In the genomic region with DNA sequence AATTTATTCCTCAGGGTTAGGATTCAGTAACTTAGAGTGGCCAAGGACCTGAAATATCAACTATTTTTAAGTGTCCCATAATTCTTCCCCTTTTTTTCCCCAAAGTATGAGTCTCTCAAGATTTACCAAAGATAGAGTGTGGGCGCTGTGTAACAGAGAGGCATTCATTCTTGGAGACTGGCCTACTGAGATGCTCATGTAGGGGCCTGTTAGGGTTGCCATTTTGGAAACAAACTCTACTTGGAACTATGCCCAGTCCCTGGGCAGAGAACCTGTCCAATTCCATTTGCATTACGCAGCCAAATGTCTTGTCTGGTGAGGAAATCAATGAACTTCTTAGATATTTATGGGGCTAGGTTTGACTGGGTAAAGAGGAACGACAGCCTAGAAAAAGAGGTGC, we compare ENCODE assay signal across 17 mouse cellular contexts. TPM values are rescaled to one million over a fixed set of nuclear protein-coding genes. Genes with fewer than 3 reads are reported as not detected.
DNase-seq lines count a peak whose midpoint lies in the region; ATAC-seq and TF ChIP-seq lines count a peak whose summit lies in the region.
"Had no signal": no experiment of that assay in that cellular context is flagged by ENCODE, and none has a peak within 500 bp of the region (broad histone marks: within the 10 kb centered on the region; RNA-seq: fewer than 3 reads in every experiment).

No protein-coding gene starts in this region.

- TF ChIP-seq CTCF in gastrocnemius, adult 2 months (IDR thresholded peaks at IDR 0.05): no peak
- TF ChIP-seq CTCF in midbrain, postnatal 0 days (IDR thresholded peaks at IDR 0.05): no peak

- intact Hi-C loops in gastrocnemius, adult 2 months (cut with DNase I): no loop called here

- whole genome bisulfite sequencing in midbrain, postnatal 0 days: 74% methylated on average over 3 of the region's 3 CpGs
- WGBS in midbrain, embryonic 15.5 days: 74% methylated on average over 3 of the region's 3 CpGs
- WGBS in kidney, embryonic 16.5 days: 81% methylated on average over 3 of the region's 3 CpGs

- no peaks in the 10 kb centered on the region for H3K4me1 ChIP-seq in midbrain, postnatal 0 days (ENCODE audit: insufficient read depth, low read length)
- H3K4me1 ChIP-seq in midbrain, embryonic 15.5 days: no peaks in the 10 kb centered on the region
- H3K4me1 ChIP-seq in kidney, embryonic 16.5 days (ENCODE audit: insufficient read depth, low read length): no peaks in the 10 kb centered on the region
- H3K4me1 ChIP-seq: midbrain, embryonic 12.5 days; neural tube, embryonic 15.5 days had no signal

- H3K27ac ChIP-seq in gastrocnemius, adult 2 months: no peak overlapping the region
- no peak overlapping the region for H3K27ac ChIP-seq in midbrain, postnatal 0 days (ENCODE audit: low read depth, low read length)
- H3K27ac ChIP-seq in midbrain, embryonic 15.5 days: no peak overlapping the region
- no peak overlapping the region for H3K27ac ChIP-seq in kidney, embryonic 16.5 days (ENCODE audit: low read length)
- H3K27ac ChIP-seq: midbrain, embryonic 12.5 days; neural tube, embryonic 15.5 days had no signal

- no peaks in the 10 kb centered on the region for H3K36me3 ChIP-seq in midbrain, postnatal 0 days (ENCODE audit: insufficient read depth, low read length)
- no peaks in the 10 kb centered on the region for H3K36me3 ChIP-seq in midbrain, embryonic 15.5 days (replicated peaks)
- no peaks in the 10 kb centered on the region for H3K36me3 ChIP-seq in kidney, embryonic 16.5 days (ENCODE audit: insufficient read depth, low read length)
- H3K36me3 ChIP-seq: midbrain, embryonic 12.5 days; neural tube, embryonic 15.5 days had no signal

- DNase-seq in gastrocnemius, adult 18-20 months (ENCODE audit: low spot score): peak; percentile 38
- DNase-seq in gastrocnemius, adult 2 months: no peak
- DNase-seq in midbrain, postnatal 0 days (ENCODE audit: low spot score): peak; percentile 41
- DNase-seq in NIH3T3 (ENCODE audit: low read depth): peak; percentile 89
- peak; percentile 86 for DNase-seq in gonadal fat pad, adult 2 months (ENCODE audit: low read depth)
- DNase-seq: adrenal gland, postnatal 14 days; kidney, postnatal 25 days; thymus, adult 2 months had no signal

- no peak overlapping the region for H3K9ac ChIP-seq in midbrain, postnatal 0 days (replicated peaks; ENCODE audit: low read length, poor library complexity, severe bottlenecking)
- H3K9ac ChIP-seq in midbrain, embryonic 15.5 days: no peak overlapping the region
- no peak overlapping the region for H3K9ac ChIP-seq in kidney, embryonic 16.5 days (replicated peaks; ENCODE audit: low read length)
- H3K9ac ChIP-seq: midbrain, embryonic 12.5 days; neural tube, embryonic 15.5 days had no signal

- H3K4me3 ChIP-seq in gastrocnemius, adult 2 months: no peak overlapping the region
- no peak overlapping the region for H3K4me3 ChIP-seq in midbrain, postnatal 0 days (ENCODE audit: low read depth, low read length)
- H3K4me3 ChIP-seq in midbrain, embryonic 15.5 days: no peak overlapping the region
- H3K4me3 ChIP-seq in kidney, embryonic 16.5 days (ENCODE audit: low read length): no peak overlapping the region
- H3K4me3 ChIP-seq: midbrain, embryonic 12.5 days; neural tube, embryonic 15.5 days had no signal

- ATAC-seq in midbrain, postnatal 0 days (ENCODE audit: low FRiP score): no peak
- no peak for ATAC-seq in midbrain, embryonic 15.5 days (replicated peaks)
- ATAC-seq in kidney, embryonic 16.5 days (ENCODE audit: low FRiP score, low TSS enrichment): no peak
- ATAC-seq: intestine, postnatal 0 days had no signal

- H3K4me2 ChIP-seq in midbrain, postnatal 0 days (ENCODE audit: low read depth, low read length, poor library complexity, severe bottlenecking): no peak overlapping the region
- no peak overlapping the region for H3K4me2 ChIP-seq in midbrain, embryonic 15.5 days
- H3K4me2 ChIP-seq in kidney, embryonic 16.5 days (replicated peaks; ENCODE audit: low read depth, low read length): no peak overlapping the region
- H3K4me2 ChIP-seq: heart, embryonic 11.5 days; midbrain, embryonic 12.5 days; neural tube, embryonic 15.5 days had no signal

- no peaks in the 10 kb centered on the region for H3K9me3 ChIP-seq in midbrain, postnatal 0 days (ENCODE audit: low read length)
- no peaks in the 10 kb centered on the region for H3K9me3 ChIP-seq in midbrain, embryonic 15.5 days
- H3K9me3 ChIP-seq in kidney, embryonic 16.5 days (ENCODE audit: low read length): no peaks in the 10 kb centered on the region
- H3K9me3 ChIP-seq: midbrain, embryonic 12.5 days; neural tube, embryonic 15.5 days had no signal

- H3K27me3 ChIP-seq in midbrain, postnatal 0 days (ENCODE audit: insufficient read depth, low read length): no peaks in the 10 kb centered on the region
- no peaks in the 10 kb centered on the region for H3K27me3 ChIP-seq in midbrain, embryonic 15.5 days (replicated peaks)
- no peaks in the 10 kb centered on the region for H3K27me3 ChIP-seq in kidney, embryonic 16.5 days (ENCODE audit: insufficient read depth, low read length)
- H3K27me3 ChIP-seq: midbrain, embryonic 12.5 days; neural tube, embryonic 15.5 days had no signal

RNA-seq across cellular contexts. Expression of gene Vps4b, which starts 25.8 kb away (rescaled TPM):
- total RNA-seq in gastrocnemius, adult 18-20 months (2021): 10 to 100 TPM; 16.8 to 18.4 TPM
- 10 to 100 TPM; 18.5 to 20.2 TPM for total RNA-seq in gastrocnemius, adult 2 months (2021)
- total RNA-seq in midbrain, postnatal 0 days (2014; rRNA removed): 20.1 and 23.9 TPM in 2 replicates
- 23.1 and 23.4 TPM in 2 replicates for polyA plus RNA-seq in midbrain, postnatal 0 days (2015; fragmentation: Nextera tagmentation; extraction: Ambion mirVana)
- 30.2 and 32.1 TPM in 2 replicates for polyA plus RNA-seq in midbrain, embryonic 15.5 days (2015; fragmentation: Nextera tagmentation; extraction: Ambion mirVana)
- 14.7 and 17.1 TPM in 2 replicates for polyA plus RNA-seq in gonadal fat pad, adult 2 months (2012; rRNA removed)
- 74.1 and 79.0 TPM in 2 replicates for polyA plus RNA-seq in kidney, embryonic 16.5 days (2015; fragmentation: Nextera tagmentation; extraction: Ambion mirVana)

RNA-seq across cellular contexts. Expression of gene Serpinb5, which starts 38.7 kb away (rescaled TPM):
- total RNA-seq in gastrocnemius, adult 18-20 months (2021): not detected
- not detected for total RNA-seq in gastrocnemius, adult 2 months (2021)
- 0.71 TPM in 1 of 2 replicates, not detected in the other for total RNA-seq in midbrain, postnatal 0 days (2014; rRNA removed)
- polyA plus RNA-seq in midbrain, postnatal 0 days (2015; fragmentation: Nextera tagmentation; extraction: Ambion mirVana): 0.15 TPM in 1 of 2 replicates, not detected in the other
- 0.08 and 0.09 TPM in 2 replicates for polyA plus RNA-seq in midbrain, embryonic 15.5 days (2015; fragmentation: Nextera tagmentation; extraction: Ambion mirVana)
- 1.9 and 2.1 TPM in 2 replicates for polyA plus RNA-seq in gonadal fat pad, adult 2 months (2012; rRNA removed)
- polyA plus RNA-seq in kidney, embryonic 16.5 days (2015; fragmentation: Nextera tagmentation; extraction: Ambion mirVana): 0.20 TPM in 1 of 2 replicates, not detected in the other
- total RNA-seq: adrenal gland, postnatal 14 days; hematopoietic stem cell, adult 5-6 weeks; layer of hippocampus, postnatal 14 days had no signal
- polyA plus RNA-seq: liver, embryonic 16.5 days; midbrain, embryonic 12.5 days had no signal
